Mouse (Mus musculus) retina, postnatal 1 day (tissue): Measurements from ENCODE around the gene Catspere2.
"Not testable (repeated sequence)": the region's sequence is repeated elsewhere in the genome, so short reads cannot be mapped to it uniquely, and the experiment has no call there.

Source experiments
- DNase-seq: peaks from one replicate; pipeline ENCODE4 v3.0.0-alpha.2; 2012

Gene Catspere2

DNA sequence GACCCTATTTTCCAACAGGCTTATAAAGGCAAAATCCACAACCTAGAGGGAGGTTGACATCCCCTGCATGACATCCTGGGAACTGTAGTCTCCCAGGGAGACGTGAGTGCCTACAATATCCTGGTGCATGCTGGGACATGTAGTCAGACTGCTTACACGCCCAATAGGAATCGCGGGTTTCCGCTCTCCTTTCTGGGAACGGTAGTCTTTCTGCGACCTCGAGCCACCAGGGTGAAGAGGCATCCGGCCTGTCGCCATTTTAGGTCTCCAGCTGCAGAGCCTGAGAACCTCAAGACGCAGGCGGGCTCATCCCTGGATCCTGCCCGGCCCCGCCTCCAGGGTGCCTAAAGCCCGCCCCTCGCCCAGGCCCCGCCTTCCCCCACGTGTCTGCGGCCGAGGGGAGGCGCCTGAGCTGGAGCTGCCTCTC lies at the start of gene Catspere2:
Gene Catspere2, plus strand, starts transcription at position 400 of the 427 bp plus-strand sequence.
- peak; percentile 98 for DNase-seq

DNA sequence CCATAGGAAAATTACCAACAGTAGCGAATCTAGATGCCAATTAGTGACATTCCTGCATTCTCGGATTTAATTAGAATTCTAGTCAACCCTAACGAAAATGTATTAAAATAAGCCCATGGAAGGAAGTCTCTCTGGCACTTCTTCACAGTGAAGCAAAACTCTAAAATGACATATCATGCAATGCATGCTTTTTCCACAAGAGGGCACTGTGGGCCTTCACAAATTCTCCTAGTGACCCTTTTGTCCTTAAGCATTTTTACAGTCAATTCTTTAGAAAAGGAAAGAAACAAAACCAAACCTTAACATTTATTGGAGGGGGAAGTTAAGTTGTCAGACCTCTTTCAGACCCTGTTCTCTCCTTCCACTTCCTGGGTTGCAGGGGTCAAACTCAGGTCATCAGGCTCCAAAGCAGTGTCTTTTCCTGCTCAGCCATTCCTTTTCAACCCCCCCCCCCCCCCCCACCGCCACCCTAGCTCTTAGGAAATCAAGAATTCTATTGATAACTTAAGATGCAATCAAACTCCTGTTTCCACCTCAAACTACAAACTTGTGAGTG lies 42.7 kb upstream of the Catspere2 start:
- DNase-seq = peak; percentile 27

DNA sequence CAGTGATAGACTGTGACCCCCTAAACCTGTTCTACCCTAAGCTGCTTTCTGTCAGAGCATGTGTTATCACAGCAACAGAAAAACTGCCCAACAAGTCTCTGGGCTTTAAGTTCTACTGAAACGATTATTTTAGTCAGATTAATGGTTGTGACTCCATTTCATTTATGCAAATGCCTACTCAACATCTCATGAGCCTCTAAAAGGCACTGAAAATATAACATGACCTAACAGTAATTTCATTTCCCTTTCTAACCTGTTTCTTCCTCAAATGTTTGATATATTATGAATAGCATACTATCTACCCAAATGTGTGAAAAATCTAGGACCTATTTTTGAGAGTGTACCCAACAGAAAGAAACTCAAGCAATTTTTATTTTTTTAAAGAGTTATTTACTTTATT lies 1.9 kb upstream of the Catspere2 start:
- DNase-seq = no peak

DNA sequence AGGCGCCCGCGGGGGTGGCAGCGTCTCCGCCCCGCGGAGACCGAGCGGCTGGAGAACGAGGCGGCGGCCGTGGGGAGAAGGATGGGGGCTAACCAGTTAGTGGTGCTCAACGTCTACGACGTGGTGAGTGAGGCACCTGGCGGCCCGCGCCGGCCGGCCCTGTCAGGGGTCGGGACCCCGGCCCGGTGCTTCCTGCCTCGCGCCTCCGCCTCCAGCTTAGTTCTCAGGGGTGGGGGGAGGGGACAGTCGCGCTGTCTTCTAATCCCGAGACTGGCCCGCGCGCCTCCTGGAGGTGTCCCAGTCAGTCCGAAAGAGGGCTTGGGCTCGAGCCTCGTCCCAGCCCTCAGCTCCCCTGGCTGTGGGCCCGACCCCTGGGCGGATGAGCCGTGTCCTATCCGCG lies 359 bp downstream of the Catspere2 start:
- not testable (repeated sequence) for DNase-seq

DNA sequence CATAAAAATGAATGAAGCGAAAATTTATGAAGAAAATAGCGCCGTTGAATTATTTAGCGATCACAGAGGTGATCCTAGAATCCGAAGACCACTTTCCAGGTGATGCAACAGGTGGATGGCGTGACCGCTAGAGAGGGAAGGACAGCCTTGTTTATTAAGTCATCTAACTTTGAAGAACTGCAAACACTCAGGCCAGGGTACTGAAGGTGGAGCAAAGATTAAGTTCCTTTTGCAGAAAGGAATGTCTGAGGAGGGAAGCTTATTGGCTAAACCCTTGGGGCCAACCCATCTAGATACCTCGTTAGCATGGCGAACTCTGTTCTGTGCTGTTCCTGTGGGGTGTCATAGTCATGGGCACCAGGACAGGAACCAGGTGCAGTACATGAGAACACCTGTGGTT lies 983 bp downstream of the Catspere2 start:
- DNase-seq = peak; percentile 24

DNA sequence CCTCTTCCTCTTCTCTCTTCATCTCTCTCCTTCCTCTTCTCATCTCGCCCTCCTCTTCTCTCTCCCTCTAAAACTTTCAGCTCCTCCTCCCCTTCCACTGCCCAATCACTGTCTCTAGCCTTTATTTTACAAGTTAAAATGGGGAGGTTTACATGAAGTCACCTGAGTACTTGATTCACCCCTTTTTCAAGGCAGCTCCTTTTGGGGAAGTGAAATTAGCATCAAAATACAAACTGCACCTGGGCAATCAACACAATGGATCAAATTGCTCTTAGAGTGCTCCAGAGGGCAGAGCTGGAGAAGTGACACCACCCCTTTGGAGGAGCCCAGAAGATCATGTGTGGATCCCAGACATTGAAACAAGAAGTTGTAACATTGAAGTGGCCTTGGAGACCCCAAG lies 4.3 kb downstream of the Catspere2 start:
- DNase-seq = not testable (repeated sequence)

DNA sequence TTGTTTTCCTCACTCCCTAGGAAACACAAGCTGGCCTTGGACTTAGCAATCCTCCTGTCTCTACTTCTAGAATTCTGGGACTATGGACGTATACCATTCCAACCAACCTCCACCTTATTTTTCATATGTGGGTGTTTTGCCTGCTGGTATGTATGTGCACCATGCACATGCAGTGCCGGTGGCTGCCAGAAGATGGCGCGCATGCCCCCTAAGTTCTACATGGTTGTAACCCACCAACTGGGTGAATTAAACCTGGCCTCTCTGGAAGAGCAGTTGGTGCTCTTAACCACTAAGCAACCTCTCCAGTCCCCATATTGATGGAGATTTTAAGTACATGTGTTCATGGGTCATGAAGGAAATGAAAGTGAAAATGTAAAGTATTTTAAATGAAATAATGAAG lies 89.6 kb downstream of the Catspere2 start:
- not testable (repeated sequence) for DNase-seq

DNA sequence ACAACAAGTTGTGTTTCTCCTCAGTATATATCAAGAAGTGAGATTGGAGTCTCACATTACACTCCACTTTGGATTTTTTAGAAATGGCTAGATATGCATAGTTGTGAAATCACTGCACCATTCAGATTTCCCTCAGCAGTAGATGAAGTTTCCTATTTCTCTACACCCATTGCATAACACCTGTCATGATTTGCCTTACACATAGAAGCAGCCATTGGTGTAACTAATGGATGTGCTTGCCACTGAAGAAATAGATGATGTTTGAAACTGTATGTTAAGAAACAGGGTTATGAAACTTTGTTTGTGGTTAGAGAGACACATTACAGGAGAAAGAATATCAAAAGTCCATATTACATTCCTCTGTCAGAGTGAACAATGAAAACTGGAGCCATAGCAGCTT lies 114.6 kb downstream of the Catspere2 start:
- DNase-seq = not testable (repeated sequence)

DNA sequence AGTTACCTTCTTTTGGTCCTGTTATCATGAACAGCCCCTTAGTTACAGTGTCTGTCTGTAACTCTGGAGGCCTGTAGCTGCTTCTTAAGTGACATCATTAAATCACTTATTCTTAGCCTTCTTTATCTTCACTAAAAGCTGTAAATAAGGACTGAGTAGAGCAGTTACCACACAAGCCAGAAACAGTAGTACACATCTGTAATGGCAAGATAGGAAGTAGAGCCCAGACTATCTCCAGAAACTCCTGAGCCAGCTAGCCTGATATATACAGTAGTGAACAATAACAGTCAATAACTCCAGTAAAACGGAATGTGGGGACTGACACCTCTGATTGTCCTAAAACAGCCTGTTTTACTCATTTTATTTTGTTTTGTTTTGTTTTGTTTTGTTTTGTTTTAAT lies 125.3 kb downstream of the Catspere2 start:
- not testable (repeated sequence) for DNase-seq

DNA sequence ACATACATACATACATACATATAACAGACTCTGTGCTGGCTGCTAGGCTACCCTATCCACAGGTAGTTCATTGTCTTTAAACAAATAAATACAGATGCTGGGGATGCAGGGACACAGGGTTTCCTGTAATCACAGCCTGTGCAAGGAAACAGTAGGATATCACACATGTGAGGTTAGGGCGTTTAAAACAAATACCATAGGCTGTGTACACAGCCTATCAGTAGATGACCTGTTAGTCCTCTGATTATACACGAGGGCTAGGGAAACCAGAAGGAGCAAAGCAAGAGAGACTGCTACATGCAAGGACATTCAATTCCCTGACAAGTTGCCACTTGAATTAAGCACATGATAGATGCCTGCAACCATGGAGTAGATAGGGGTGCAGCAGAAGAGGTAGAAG lies 139.0 kb downstream of the Catspere2 start:
- not testable (repeated sequence) for DNase-seq

DNA sequence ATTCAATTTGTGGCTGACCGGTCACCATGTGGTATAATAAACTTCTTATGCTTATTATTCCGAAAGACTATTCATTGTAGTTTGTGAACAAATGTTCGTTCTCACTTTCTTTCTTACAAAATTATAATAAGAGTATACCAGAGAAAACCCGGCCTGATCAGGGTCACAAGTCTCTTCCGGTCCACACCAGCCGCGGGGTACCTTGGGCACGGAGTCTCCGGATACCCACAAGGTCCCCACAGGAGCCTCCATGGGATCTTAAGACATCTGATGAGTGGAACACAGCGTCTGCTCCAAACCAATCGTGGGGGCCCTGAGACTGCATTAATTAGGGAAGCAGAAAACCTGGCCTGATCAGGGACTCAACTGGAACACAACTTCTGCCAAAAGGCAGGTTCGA lies 151.1 kb downstream of the Catspere2 start:
- DNase-seq = no peak

DNA sequence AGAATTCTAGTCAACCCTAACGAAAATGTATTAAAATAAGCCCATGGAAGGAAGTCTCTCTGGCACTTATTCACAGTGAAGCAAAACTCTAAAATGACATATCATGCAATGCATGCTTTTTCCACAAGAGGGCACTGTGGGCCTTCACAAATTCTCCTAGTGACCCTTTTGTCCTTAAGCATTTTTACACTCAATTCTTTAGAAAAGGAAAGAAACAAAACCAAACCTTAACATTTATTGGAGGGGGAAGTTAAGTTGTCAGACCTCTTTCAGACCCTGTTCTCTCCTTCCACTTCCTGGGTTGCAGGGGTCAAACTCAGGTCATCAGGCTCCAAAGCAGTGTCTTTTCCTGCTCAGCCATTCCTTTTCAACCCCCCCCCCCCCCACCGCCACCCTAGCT lies 163.3 kb downstream of the Catspere2 start:
- DNase-seq = peak; percentile 49

DNA sequence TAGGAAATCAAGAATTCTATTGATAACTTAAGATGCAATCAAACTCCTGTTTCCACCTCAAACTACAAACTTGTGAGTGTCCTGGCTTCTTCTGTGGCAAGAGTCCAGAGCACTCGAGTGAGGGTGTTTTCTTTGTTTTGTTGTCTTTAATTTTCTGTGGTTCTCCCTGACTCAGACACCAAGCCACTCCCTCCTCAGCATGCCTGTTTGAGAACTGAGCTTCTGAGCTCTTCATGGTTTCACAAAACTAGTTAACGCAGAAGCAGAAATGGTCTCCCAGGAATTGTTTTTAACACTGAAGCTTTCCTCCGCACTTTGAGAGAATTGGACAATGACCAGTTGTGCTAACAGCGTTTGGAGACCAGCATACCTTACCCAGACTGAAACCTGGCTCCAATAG lies 163.7 kb downstream of the Catspere2 start:
- DNase-seq = not testable (repeated sequence)

DNA sequence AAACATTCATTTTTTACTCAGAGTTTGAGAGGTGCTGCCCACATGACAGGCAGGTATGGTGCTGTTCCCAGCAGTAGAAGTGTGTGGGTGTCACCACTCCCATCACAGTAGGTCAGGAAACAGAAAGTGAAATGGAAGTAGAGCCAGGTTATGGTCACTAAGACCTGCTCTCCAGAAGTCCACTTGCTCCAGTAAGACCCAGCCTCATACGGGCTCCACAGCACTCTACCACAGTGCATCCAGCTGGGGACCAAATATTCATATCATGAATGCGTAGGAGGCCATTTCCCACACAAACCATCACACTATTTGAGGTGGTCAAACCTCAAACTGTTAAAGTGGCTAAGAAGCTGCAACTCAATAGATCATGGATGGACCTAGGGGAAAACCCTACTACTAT lies 199.0 kb downstream of the Catspere2 start:
- DNase-seq = no peak

DNA sequence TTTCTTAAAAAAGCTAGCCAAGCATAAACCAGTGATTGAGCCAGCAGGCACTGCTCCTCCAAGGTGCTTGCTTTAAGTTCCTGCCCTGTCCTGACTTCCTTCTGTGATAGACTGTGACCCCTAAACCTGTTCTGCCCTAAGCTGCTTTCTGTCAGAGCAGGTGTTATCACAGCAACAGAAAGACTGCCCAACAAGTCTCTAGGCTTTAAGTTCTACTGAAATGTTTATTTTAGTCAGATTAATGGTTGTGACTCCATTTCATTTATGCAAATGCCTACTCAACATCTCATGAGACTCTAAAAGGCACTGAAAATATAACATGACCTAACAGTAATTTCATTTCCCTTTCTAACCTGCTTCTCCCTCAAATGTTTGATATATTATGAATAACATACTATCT lies 202.4 kb downstream of the Catspere2 start:
- DNase-seq = no peak

DNA sequence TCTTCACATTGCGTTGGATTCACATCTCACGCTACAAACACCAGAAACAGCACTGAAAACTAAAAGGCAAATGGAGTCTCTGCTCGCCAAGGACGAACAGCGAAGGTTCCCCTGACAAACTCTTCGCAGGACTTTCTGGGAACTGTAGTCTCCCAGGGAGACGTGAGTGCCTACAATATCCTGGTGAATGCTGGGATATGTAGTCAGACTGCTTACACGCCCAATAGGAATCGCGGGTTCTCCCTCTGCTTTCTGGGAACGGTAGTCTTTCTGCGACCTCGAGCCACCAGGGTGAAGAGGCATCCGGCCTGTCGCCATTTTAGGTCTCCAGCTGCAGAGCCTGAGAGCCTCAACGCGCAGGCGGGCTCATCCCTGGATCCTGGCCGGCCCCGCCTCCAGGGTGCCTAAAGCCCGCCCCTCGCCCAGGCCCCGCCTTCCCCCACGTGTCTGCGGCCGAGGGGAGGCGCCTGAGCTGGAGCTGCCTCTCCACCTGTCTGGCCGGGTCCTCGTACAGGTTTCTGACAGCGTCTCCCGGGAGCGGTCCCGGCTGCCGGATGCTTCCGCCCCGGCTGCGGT lies 204.1 kb downstream of the Catspere2 start, which contains the start of gene Desi2:
Gene Desi2, plus strand, starts transcription at position 202 of the 576 bp plus-strand sequence.
- DNase-seq = peak; percentile 99

DNA sequence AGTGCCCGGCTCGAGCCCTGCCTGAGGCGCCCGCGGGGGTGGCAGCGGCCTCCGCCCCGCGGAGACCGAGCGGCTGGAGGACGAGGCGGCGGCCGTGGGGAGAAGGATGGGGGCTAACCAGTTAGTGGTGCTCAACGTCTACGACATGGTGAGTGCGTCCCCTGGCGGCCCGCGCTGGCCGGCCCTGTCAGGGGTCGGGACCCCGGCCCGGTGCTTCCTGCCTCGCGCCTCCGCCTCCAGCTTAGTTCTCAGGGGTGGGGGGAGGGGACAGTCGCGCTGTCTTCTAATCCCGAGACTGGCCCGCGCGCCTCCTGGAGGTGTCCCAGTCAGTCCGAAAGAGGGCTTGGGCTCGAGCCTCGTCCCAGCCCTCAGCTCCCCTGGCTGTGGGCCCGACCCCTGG lies 204.6 kb downstream of the Catspere2 start:
- not testable (repeated sequence) for DNase-seq

DNA sequence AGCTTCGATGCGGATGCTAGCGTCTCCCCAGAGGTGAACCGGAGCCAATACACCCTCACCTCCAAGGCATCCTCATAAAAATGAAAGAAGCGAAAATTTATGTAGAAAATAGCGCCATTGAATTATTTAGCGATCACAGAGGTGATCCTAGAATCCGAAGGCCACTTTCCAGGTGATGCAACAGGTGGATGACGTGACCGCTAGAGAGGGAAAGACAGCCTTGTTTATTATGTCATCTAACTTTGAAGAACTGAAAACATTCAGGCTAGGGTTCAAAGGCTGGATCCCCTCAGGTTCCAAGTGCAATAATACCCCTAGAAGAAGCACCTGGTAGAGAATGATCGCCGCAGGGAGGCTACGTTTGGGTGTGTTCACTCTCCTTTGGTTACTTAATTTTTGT lies 205.2 kb downstream of the Catspere2 start:
- DNase-seq = peak; percentile 8

DNA sequence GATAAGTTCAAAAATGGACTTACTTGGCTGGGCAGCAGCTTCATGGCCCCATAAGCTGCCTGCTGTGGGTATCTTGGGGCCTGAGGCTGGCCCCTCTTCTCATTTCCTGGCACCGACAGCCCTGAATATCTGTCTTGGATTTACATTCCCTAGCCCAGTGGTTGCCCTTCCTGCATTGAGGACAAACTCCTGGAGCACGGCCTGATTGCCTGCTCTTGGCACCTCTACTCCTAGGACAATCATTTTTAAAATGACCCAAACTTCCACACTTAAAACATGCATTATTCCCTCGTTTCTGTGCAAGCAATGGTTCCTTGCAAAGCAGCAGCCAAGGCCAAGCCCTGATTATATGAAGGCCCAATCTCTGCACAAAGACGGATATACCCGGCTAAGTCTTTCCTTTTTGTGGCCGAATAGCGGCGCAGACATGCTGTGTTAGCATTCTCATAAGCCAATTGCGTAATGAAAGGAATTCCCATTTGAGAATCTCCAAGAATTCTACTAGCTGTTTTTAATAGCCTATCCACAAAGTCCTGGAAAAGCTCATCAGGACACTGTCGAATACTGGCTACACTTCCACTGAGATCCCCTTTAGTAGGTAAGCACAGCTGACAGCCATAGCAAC lies 222.6 kb downstream of the Catspere2 start:
- no peak for DNase-seq

DNA sequence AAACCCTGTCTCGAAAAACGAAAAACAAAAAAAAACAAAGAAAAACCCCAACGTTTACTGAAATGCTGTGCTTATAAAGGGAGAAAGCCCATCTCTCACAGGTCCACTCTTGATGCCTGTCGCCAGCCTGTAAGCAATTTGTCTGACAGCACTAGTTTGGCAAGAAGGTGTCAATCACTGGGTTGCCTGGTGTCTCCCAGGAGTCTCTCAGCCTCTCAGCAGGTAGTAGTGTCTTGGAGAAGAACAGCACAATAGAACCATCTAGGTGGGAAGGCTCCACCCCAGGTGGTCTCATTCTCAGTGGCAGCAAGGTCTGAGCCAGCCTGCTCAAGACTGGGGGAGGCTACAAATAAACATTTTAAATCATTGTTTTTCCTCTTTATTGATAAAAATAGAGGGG lies 224.6 kb downstream of the Catspere2 start:
- not testable (repeated sequence) for DNase-seq

DNA sequence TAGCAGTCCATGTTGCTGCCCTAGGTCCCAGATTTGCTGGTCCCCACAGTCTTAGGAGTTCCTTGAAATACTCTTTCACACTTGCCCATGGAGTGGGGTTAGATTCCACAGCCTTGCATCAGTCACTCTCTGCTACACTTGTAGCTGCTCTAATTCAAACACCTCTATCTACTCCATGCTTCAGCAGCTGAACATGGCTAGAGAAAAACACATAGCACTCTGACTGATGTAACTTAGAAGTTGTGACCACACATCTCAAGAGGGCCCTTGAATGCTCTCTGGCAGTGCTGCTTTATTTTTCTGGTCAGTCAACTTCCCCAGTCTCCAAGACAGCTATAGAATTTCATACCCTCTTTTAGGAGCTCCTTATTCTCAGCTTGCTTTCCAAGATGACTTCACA lies 226.7 kb downstream of the Catspere2 start:
- no peak for DNase-seq

DNA sequence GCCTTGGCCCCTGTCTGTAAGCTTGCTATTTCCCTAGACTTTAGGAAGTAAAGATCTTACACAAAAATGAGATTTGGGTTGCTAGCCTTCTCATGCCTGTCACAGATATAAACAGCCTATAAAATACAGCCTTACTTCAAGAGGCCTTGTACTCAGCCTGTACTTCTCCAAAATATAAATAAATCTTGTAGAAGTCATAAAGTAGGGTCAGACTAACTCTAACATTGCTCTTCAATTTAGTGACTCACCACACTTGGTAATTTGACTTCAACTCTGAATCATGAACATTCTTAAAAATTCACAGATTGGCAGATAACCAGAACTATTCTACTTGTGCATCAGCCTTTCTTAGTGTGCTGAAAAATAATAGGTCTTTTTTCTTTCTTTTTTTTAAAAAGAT lies 233.9 kb downstream of the Catspere2 start:
- no peak for DNase-seq

DNA sequence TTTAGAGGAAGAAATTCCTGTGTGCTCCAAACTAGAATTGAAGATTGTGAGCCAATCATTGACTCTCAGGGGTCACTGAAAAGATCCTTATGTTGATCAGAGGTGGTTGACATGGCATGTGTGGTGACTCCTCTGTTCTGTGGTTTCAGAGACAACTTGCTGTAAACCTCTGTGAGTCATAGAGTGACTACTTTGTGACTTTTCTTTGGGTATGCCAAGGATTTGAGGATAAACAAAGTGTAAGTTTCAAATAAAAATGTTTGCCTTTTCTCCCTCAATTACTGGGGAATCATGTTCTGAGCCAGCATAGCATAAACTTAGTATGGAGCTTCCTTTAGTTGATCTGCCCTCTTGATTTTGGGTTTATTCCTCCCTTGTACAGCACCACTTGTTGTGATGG lies 235.1 kb downstream of the Catspere2 start:
- DNase-seq = no peak
